Mouse (Mus musculus) intestine, embryonic 15.5 days (tissue): ENCODE data around the gene Rftn2. TPM values are rescaled to one million over a fixed set of nuclear protein-coding genes. Genes with fewer than 3 reads are reported as not detected.
"Not testable (repeated sequence)": the region's sequence is repeated elsewhere in the genome, so short reads cannot be mapped to it uniquely, and the experiment has no call there.

Experiments
- ATAC-seq: fragments of 200-750 bp; cut with Nextera tagmentation; 2 replicates; pipeline ENCODE4 v1.8.0; 2017; ENCODE audit warnings: moderate TSS enrichment, moderate library complexity
- H3K27ac ChIP-seq: fragments of 300-500 bp; sonication (generic); 2 replicates; pipeline ENCODE4 v1.5.1; 2015; ENCODE audit warnings: mild to moderate bottlenecking, inconsistent platforms
- H3K27me3 ChIP-seq: fragments of 300-500 bp; sonication (generic); replicated peaks from 2 replicates; pipeline ENCODE4 v1.6.1; 2015; ENCODE audit warnings: inconsistent platforms
- H3K36me3 ChIP-seq: fragments of 300-500 bp; sonication (generic); 2 replicates; pipeline ENCODE4 v1.6.1; 2015; ENCODE audit warnings: inconsistent platforms
- H3K4me1 ChIP-seq: fragments of 300-500 bp; sonication (generic); replicated peaks from 2 replicates; pipeline ENCODE4 v1.6.1; 2015; ENCODE audit warnings: inconsistent platforms
- H3K4me2 ChIP-seq: fragments of 300-500 bp; sonication (generic); replicated peaks from 2 replicates; pipeline ENCODE4 v1.6.1; 2015; ENCODE audit warnings: mild to moderate bottlenecking, inconsistent platforms
- H3K4me3 ChIP-seq: fragments of 300-500 bp; sonication (generic); replicated peaks from 2 replicates; pipeline ENCODE4 v1.5.1; 2015; ENCODE audit warnings: inconsistent platforms
- H3K9ac ChIP-seq: fragments of 300-500 bp; sonication (generic); 2 replicates; pipeline ENCODE4 v1.6.1; 2015; ENCODE audit warnings: inconsistent platforms
- H3K9me3 ChIP-seq: fragments of 300-500 bp; sonication (generic); 2 replicates; pipeline ENCODE4 v1.6.1; 2016; ENCODE audit warnings: inconsistent platforms
- WGBS: fragments of 180-500 bp; shearing (Covaris S2); methylation state at CpG from one replicate; pipeline ENCODE4 v1.1.7; 2015; 5-methylcytosine and 5-hydroxymethylcytosine counted together
- polyA plus RNA-seq: library from polyadenylated mRNA; unstranded; fragments of >200 nt; fragmentation: Nextera tagmentation; extraction: Ambion mirVana; gene quantifications from 2 replicates; pipeline ENCODE4 v1.2.1, GENCODE M21; 2015

Gene Rftn2
- polyA plus RNA-seq, 1 experiment from 2014 or later: 9.8 TPM

- H3K4me2 ChIP-seq: peak overlapping the region; percentile 59
- peaks cover 7% of the 10 kb centered on the region; the same call in 1 of the 2 replicates for H3K4me1 ChIP-seq
- peak overlapping the region; percentile 99 for H3K4me3 ChIP-seq
- peak overlapping the region; percentile 98 for H3K27ac ChIP-seq
- ATAC-seq: peak; percentile 88; the same call in 1 of the 2 replicates
- under 1% methylated on average over 47 of the region's 47 CpGs for WGBS
- no peaks in the 10 kb centered on the region for H3K36me3 ChIP-seq
- no peaks in the 10 kb centered on the region; the same call in 1 of the 2 replicates for H3K9me3 ChIP-seq
- no peaks in the 10 kb centered on the region for H3K27me3 ChIP-seq
- peak overlapping the region; percentile 99 for H3K9ac ChIP-seq
Measured at GRCm38 (mm10) chr1:55131424-55132014, 95.1 kb downstream of the Rftn2 start.

DNA sequence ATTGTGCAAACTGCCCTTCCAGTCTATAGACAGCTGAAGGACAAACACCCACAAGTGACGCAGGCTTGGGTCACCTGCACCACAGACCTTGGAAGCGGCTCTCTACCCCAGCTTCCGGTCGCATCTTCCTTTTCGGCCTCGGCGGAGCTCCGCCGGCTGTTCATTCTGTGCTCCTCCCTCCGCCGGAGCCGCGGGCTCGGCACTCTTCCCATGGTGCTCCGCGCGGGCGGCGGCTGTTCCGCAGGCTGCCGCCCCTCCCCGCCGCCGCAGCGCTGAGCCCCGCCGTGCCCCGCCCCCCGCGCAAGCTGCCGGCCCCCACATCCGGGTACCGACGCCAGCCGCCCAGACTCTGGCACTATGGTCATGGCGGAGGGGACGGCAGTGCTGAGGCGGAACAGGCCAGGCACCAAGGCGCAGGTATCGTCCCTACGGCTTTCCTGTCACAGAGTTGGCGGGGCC lies 95.6 kb downstream of the Rftn2 start, which contains the start of gene Mob4:
TSS of gene Mob4 (plus strand) at position 289 of the 459 bp plus-strand sequence.
- H3K27me3 ChIP-seq: no peaks in the 10 kb centered on the region
- peak within 1 kb of the TSS; percentile 98 for H3K27ac ChIP-seq
- H3K4me1 ChIP-seq: peaks cover 7% of the 10 kb centered on the region; the same call in 1 of the 2 replicates
- H3K4me2 ChIP-seq: peak within 1 kb of the TSS; percentile 59
- under 1% methylated on average over 42 of the region's 42 CpGs for WGBS
- H3K9ac ChIP-seq: peak within 1 kb of the TSS; percentile 99
- no peaks in the 10 kb centered on the region for H3K36me3 ChIP-seq
- ATAC-seq: peak; percentile 97
- H3K4me3 ChIP-seq: peak within 1 kb of the TSS; percentile 99
- H3K9me3 ChIP-seq: no peaks in the 10 kb centered on the region; the same call in 1 of the 2 replicates

- 62% methylated on average over 10 of the region's 10 CpGs for WGBS
- Histone ChIP-seq H3K36me3 (no peaks in the 10 kb centered on the region), H3K4me2 (peak overlapping the region; percentile 59), H3K27me3 (no peaks in the 10 kb centered on the region), H3K9me3 (no peaks in the 10 kb centered on the region), H3K9ac (peak overlapping the region; percentile 39; the same call in 1 of the 2 replicates), H3K4me3 (peak overlapping the region; percentile 99), H3K4me1 (peaks cover 7% of the 10 kb centered on the region; the same call in 1 of the 2 replicates), H3K27ac (peak overlapping the region; percentile 73)
- no peak for ATAC-seq
Measured at GRCm38 (mm10) chr1:55130190-55130916, 96.2 kb downstream of the Rftn2 start.

- Histone ChIP-seq H3K9me3 (no peaks in the 10 kb centered on the region), H3K4me2 (no peak overlapping the region), H3K4me1 (peaks cover 7% of the 10 kb centered on the region; the same call in 1 of the 2 replicates), H3K27ac (no peak overlapping the region), H3K4me3 (no peak overlapping the region), H3K27me3 (no peaks in the 10 kb centered on the region), H3K36me3 (no peaks in the 10 kb centered on the region), H3K9ac (no peak overlapping the region)
- no peak for ATAC-seq
- WGBS: 89% methylated on average over 5 of the region's 5 CpGs
Measured at GRCm38 (mm10) chr1:55129716-55130115, 96.9 kb downstream of the Rftn2 start.

GRCm38 (mm10) chr1:55124136-55124535 lies 102.4 kb downstream of the Rftn2 start:
- H3K9ac ChIP-seq, H3K9me3 ChIP-seq, H3K27me3 ChIP-seq, H3K36me3 ChIP-seq, H3K27ac ChIP-seq, H3K4me2 ChIP-seq, H3K4me3 ChIP-seq, H3K4me1 ChIP-seq, ATAC-seq: not testable (repeated sequence)
- WGBS: 92% methylated on average over 2 of the region's 2 CpGs

DNA sequence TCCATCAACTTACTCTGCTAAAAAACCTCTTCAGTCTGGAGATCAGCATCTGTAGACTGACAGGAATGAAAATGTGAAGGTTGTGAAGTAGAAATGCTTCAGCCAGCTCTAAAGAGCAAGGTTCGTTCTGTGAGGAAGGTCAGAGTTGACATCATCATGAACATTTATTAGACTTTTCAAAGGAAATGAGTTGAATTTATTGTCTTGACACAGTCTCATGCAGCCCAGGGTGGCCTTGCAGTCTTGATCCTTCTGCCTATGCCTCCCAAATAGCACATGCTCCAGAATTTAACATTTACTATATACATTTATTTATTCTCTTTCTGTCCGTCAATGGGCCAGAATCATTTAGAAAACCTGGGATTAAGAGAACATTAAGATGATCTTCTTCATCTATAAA lies 103.0 kb downstream of the Rftn2 start:
- Histone ChIP-seq H3K4me2 (no peak overlapping the region), H3K4me1 (no peaks in the 10 kb centered on the region), H3K36me3 (no peaks in the 10 kb centered on the region), H3K27me3 (no peaks in the 10 kb centered on the region), H3K9ac (no peak overlapping the region), H3K4me3 (no peak overlapping the region), H3K27ac (no peak overlapping the region), H3K9me3 (no peaks in the 10 kb centered on the region)
- WGBS: 77% methylated on average over 2 of the region's 2 CpGs
- ATAC-seq: no peak

DNA sequence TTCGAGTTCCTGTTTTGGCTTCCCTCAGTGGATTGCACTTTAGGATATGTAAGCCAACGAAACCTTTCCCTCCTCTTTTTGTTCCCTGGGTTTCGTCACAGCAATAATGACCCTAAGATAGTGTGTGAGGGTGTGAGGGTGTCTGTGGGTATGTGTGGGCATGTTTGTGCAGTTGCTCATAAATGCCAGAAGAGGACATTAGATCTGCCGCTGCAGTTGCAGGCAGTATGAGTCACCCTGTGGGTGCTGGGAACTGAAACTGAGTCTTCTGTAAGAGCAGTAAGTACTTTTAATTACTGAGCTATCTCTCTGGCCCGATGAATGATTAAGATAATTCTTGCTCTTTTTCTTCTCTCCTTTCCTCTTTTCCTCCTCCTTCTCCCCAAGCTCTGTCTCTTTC lies 103.5 kb downstream of the Rftn2 start:
- Histone ChIP-seq H3K4me2 (no peak overlapping the region), H3K4me1 (no peaks in the 10 kb centered on the region), H3K27ac (no peak overlapping the region), H3K36me3 (no peaks in the 10 kb centered on the region), H3K9me3 (no peaks in the 10 kb centered on the region), H3K27me3 (no peaks in the 10 kb centered on the region), H3K4me3 (no peak overlapping the region), H3K9ac (no peak overlapping the region)
- ATAC-seq: no peak
- 78% methylated on average over 5 of the region's 5 CpGs for WGBS

Other genes with a start within 250 kb of the Rftn2 start
- 269 and 327 TPM in 2 replicates for gene Sf3b1, start 199.3 kb downstream of the Rftn2 start, polyA plus RNA-seq
- gene Coq10b, start 174.0 kb downstream of the Rftn2 start, polyA plus RNA-seq: 16.7 and 17.8 TPM in 2 replicates
- gene Hspe1, start 138.7 kb downstream of the Rftn2 start, polyA plus RNA-seq: 753 and 881 TPM in 2 replicates
- gene Hspd1, start 138.5 kb downstream of the Rftn2 start, polyA plus RNA-seq: 702 and 739 TPM in 2 replicates
- 143 and 152 TPM in 2 replicates for gene Mob4, start 95.6 kb downstream of the Rftn2 start, polyA plus RNA-seq
- gene Mars2, start 10.4 kb upstream of the Rftn2 start, polyA plus RNA-seq: 5.2 and 5.3 TPM in 2 replicates
- 0.53 and 1.1 TPM in 2 replicates for gene Boll, start 136.7 kb upstream of the Rftn2 start, polyA plus RNA-seq
- 1.6 and 2.5 TPM in 2 replicates for gene Plcl1, start 179.1 kb upstream of the Rftn2 start, polyA plus RNA-seq